Mouse (Mus musculus) heart, adult 2 months (tissue): ENCODE measurements around the gene Gm21954.

Source experiments
- CTCF ChIP-seq: fragments of 200-600 bp; IDR thresholded peaks from 2 replicates; pipeline ENCODE4 v1.8.1; 2022; ENCODE audit warnings: antibody characterized with exemption, mild to moderate bottlenecking, moderate library complexity
- EP300 ChIP-seq: fragments of 200-500 bp; IDR thresholded peaks from 2 replicates; pipeline ENCODE4 v1.6.1; 2011; ENCODE audit warnings: low read depth, low read length, control low read depth; ENCODE audit not compliant: insufficient read depth
- POLR2A ChIP-seq: fragments of 200-500 bp; IDR thresholded peaks from 2 replicates; pipeline ENCODE4 v1.6.1; 2011; ENCODE audit warnings: mild to moderate bottlenecking, low read depth, low read length, control low read depth; ENCODE audit not compliant: insufficient read depth

- TF ChIP-seq POLR2A (no peak), EP300 (no peak), CTCF (no peak)
Measured at GRCm38 (mm10) chr3:55476694-55477093, 4.7 kb upstream of the Gm21954 start.
